Mouse (Mus musculus) forebrain, embryonic 10.5 days (tissue): ENCODE measurements around the gene Bahd1. TPM values are rescaled to one million over a fixed set of nuclear protein-coding genes. Genes with fewer than 3 reads are reported as not detected.

Source experiments
- DNase-seq: peaks from one replicate; pipeline ENCODE4 v3.0.0-alpha.2; 2017; ENCODE audit warnings: low spot score; ENCODE audit errors: extremely low spot score
- H3K27ac ChIP-seq: fragments of 300-500 bp; sonication (generic); 2 replicates; pipeline ENCODE4 v1.5.1; 2016; ENCODE audit warnings: mild to moderate bottlenecking
- H3K27me3 ChIP-seq: fragments of 300-500 bp; sonication (generic); 2 replicates; pipeline ENCODE4 v1.6.1; 2016; ENCODE audit warnings: mild to moderate bottlenecking; ENCODE audit not compliant: poor library complexity, severe bottlenecking
- H3K36me3 ChIP-seq: fragments of 300-500 bp; sonication (generic); replicated peaks from 2 replicates; pipeline ENCODE4 v1.6.1; 2016; ENCODE audit warnings: mild to moderate bottlenecking, moderate library complexity
- H3K4me1 ChIP-seq: fragments of 300-500 bp; sonication (generic); 2 replicates; pipeline ENCODE4 v1.6.1; 2016
- H3K4me3 ChIP-seq: fragments of 300-500 bp; sonication (generic); 2 replicates; pipeline ENCODE4 v1.5.1; 2016; ENCODE audit warnings: mild to moderate bottlenecking, moderate library complexity
- H3K9me3 ChIP-seq: fragments of 300-500 bp; sonication (generic); 2 replicates; pipeline ENCODE4 v1.6.1; 2016; ENCODE audit warnings: mild to moderate bottlenecking, moderate library complexity
- WGBS: fragments of 180-500 bp; shearing (Covaris S2); methylation state at CpG from one replicate; pipeline ENCODE4 v1.1.7; 2016; 5-methylcytosine and 5-hydroxymethylcytosine counted together
- polyA plus RNA-seq: library from polyadenylated mRNA; unstranded; fragments of >200 nt; fragmentation: Nextera tagmentation; extraction: Ambion mirVana; gene quantifications from 2 replicates; pipeline ENCODE4 v1.2.1, GENCODE M21; 2016

Gene Bahd1
- polyA plus RNA-seq, 1 experiment from 2014 or later = 3.6 TPM

- no peak overlapping the region for H3K27ac ChIP-seq
- H3K36me3 ChIP-seq = peaks cover 56% of the 10 kb centered on the region
- DNase-seq = no peak
- no peak overlapping the region for H3K4me3 ChIP-seq
- WGBS = 92% methylated on average over 17 of the region's 17 CpGs
- peaks cover 43% of the 10 kb centered on the region for H3K4me1 ChIP-seq
- no peaks in the 10 kb centered on the region for H3K9me3 ChIP-seq
- no peaks in the 10 kb centered on the region for H3K27me3 ChIP-seq
Measured at GRCm38 (mm10) chr2:118916436-118916835, 16.3 kb downstream of the Bahd1 start.

GRCm38 (mm10) chr2:118918543-118918942 is 18.4 kb downstream of the Bahd1 start:
- peaks cover 77% of the 10 kb centered on the region for H3K36me3 ChIP-seq
- no peak overlapping the region for H3K4me3 ChIP-seq
- DNase-seq = no peak
- 79% methylated on average over 1 of the region's 1 CpGs for WGBS
- H3K9me3 ChIP-seq = no peaks in the 10 kb centered on the region
- H3K27me3 ChIP-seq = no peaks in the 10 kb centered on the region
- H3K4me1 ChIP-seq = peaks cover 22% of the 10 kb centered on the region
- H3K27ac ChIP-seq = no peak overlapping the region

DNA sequence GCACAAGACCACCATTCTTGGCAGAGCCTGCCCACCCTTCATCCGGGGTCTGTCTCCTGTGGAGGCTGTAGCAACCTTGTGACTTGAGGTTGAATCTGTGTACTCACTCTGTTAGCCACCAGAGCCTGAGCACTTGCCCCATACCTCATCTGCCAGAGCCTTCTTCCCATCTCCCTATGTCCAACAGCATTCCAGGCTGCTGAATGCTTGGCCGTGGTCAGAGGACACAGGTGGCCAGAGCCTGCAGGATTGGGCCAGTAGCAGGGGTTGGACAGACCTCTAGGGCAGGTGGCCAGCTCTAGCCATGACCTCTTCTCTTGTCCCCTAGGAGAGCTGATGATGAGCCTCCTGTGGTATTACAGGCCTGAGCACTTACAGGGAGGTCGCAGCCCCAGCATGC is 20.3 kb downstream of the Bahd1 start:
- H3K27me3 ChIP-seq = no peaks in the 10 kb centered on the region
- DNase-seq = no peak
- no peaks in the 10 kb centered on the region for H3K9me3 ChIP-seq
- WGBS = 88% methylated on average over 3 of the region's 3 CpGs
- peaks cover 82% of the 10 kb centered on the region for H3K36me3 ChIP-seq
- no peak overlapping the region for H3K27ac ChIP-seq
- peaks cover 5% of the 10 kb centered on the region for H3K4me1 ChIP-seq
- H3K4me3 ChIP-seq = no peak overlapping the region

- peak overlapping the region; percentile 90 for H3K27ac ChIP-seq
Measured at GRCm38 (mm10) chr2:118925952-118926351, 25.8 kb downstream of the Bahd1 start.

GRCm38 (mm10) chr2:118926361-118926997 is 26.3 kb downstream of the Bahd1 start, which contains the start of gene Chst14:
Gene Chst14, plus strand, starts transcription at chr2:118926496.
- H3K27ac ChIP-seq = peak within 1 kb of the TSS; percentile 90
- peaks cover 18% of the 10 kb centered on the region; the same call in 1 of the 2 replicates for H3K27me3 ChIP-seq
- H3K4me1 ChIP-seq = peaks cover 48% of the 10 kb centered on the region
- peak; percentile 68 for DNase-seq
- H3K36me3 ChIP-seq = peaks cover 36% of the 10 kb centered on the region
- peak within 1 kb of the TSS; percentile 79 for H3K4me3 ChIP-seq
- under 1% methylated on average over 46 of the region's 47 CpGs for WGBS
- H3K9me3 ChIP-seq = no peaks in the 10 kb centered on the region

More at GRCm38 (mm10) chr2:118925952-118926351, 25.8 kb downstream of the Bahd1 start:
- Histone ChIP-seq H3K9me3 (no peaks in the 10 kb centered on the region), H3K4me1 (peaks cover 44% of the 10 kb centered on the region), H3K27me3 (peaks cover 18% of the 10 kb centered on the region; the same call in 1 of the 2 replicates), H3K36me3 (peaks cover 41% of the 10 kb centered on the region), H3K4me3 (peak overlapping the region; percentile 79)
- no peak for DNase-seq
- 0% methylated on average over 6 of the region's 6 CpGs for WGBS

- H3K27me3 ChIP-seq = peaks cover 18% of the 10 kb centered on the region; the same call in 1 of the 2 replicates
- H3K9me3 ChIP-seq = no peaks in the 10 kb centered on the region
- no peak for DNase-seq
- H3K4me1 ChIP-seq = peaks cover 48% of the 10 kb centered on the region
- WGBS = 39% methylated on average over 31 of the region's 31 CpGs
- H3K27ac ChIP-seq = peak overlapping the region; percentile 90
- peaks cover 29% of the 10 kb centered on the region for H3K36me3 ChIP-seq
- H3K4me3 ChIP-seq = peak overlapping the region; percentile 79
Measured at GRCm38 (mm10) chr2:118926998-118927739, 27.0 kb downstream of the Bahd1 start.

DNA sequence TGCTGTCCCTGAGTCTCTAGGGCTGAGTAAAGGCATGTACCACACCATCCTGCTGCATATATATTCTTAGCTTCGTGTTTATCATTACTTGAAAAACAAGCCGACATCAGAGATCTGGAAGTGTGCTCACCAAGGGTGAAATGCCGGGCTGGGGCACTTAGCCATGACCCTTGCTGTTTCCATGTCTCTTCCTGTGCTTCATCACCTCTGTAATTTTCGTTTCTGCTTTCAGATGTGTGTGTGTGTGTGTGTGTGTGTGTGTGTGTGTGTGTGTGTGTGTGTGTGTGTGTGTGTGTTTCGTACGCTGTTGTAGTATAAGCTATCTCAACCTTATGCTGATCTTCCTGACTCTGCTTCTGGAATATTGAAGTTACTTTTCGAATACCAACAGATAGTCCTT is 41.2 kb downstream of the Bahd1 start:
- no peaks in the 10 kb centered on the region for H3K36me3 ChIP-seq
- no peak overlapping the region for H3K4me3 ChIP-seq
- no peaks in the 10 kb centered on the region for H3K9me3 ChIP-seq
- no peaks in the 10 kb centered on the region for H3K27me3 ChIP-seq
- no peak for DNase-seq
- WGBS = 85% methylated on average over 7 of the region's 7 CpGs
- H3K4me1 ChIP-seq = peaks cover 11% of the 10 kb centered on the region; the same call in 1 of the 2 replicates
- H3K27ac ChIP-seq = no peak overlapping the region

- Histone ChIP-seq H3K27ac (no peak overlapping the region), H3K36me3 (no peaks in the 10 kb centered on the region), H3K9me3 (no peaks in the 10 kb centered on the region), H3K4me1 (peaks cover 11% of the 10 kb centered on the region; the same call in 1 of the 2 replicates), H3K4me3 (no peak overlapping the region), H3K27me3 (no peaks in the 10 kb centered on the region)
- WGBS = 88% methylated on average over 6 of the region's 6 CpGs
- DNase-seq = no peak
Measured at GRCm38 (mm10) chr2:118943232-118943631, 43.1 kb downstream of the Bahd1 start.

DNA sequence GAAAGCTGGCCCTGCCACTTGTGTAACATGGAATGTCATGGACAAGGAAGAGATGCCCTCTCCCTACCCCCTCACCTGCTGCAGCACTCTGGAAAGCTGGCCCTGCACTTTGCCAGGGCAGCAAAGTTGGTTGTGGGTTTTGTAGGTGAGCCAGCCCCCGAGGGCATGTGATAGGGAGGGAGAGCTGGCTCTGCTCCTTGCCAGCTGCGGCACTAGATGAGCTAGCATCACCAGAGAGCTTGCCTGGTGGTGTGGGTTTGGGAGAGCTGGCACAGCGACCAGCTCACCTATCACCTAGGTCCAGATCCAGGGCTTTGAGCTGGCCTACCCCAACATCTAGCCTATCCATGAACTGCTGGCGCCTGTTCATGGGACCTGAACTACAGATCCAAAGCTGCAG is 48.6 kb downstream of the Bahd1 start:
- no peak for DNase-seq
- H3K4me1 ChIP-seq = 0 out of 2 replicates have a peak, but pooled peaks cover 6% of the 10 kb centered on the region
- no peaks in the 10 kb centered on the region for H3K27me3 ChIP-seq
- no peaks in the 10 kb centered on the region for H3K9me3 ChIP-seq
- H3K36me3 ChIP-seq = no peaks in the 10 kb centered on the region
- H3K4me3 ChIP-seq = no peak overlapping the region
- no peak overlapping the region for H3K27ac ChIP-seq
- 86% methylated on average over 4 of the region's 4 CpGs for WGBS

- DNase-seq = no peak
- Histone ChIP-seq H3K36me3 (no peaks in the 10 kb centered on the region), H3K4me1 (0 out of 2 replicates have a peak, but pooled peaks cover 3% of the 10 kb centered on the region), H3K27me3 (no peaks in the 10 kb centered on the region), H3K4me3 (no peak overlapping the region), H3K9me3 (no peaks in the 10 kb centered on the region), H3K27ac (no peak overlapping the region)
- WGBS = 78% methylated on average over 3 of the region's 3 CpGs
Measured at GRCm38 (mm10) chr2:118949699-118950098, 49.5 kb downstream of the Bahd1 start.

DNA sequence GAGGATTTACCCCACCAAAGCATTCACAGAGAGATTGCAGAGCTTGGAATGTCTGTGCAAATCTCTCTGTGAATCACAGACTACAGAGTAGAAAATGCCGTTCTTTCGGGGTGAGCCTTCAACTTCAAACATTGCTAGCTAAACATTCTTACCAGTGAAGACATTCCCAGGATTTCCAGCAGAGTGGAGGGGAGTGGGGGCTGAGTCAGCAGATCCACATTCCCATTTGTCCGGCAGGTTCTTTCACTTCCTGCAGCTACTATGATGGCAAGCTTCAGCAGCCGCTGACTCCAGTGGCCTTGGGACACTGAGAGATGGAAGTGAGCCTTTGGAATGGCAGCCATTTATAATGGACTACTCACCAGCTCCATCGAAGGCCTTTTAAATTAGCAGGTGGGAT is 56.3 kb downstream of the Bahd1 start:
- DNase-seq = no peak
- 93% methylated on average over 5 of the region's 5 CpGs for WGBS
- no peak overlapping the region for H3K27ac ChIP-seq
- no peaks in the 10 kb centered on the region for H3K36me3 ChIP-seq
- H3K9me3 ChIP-seq = no peaks in the 10 kb centered on the region
- no peak overlapping the region for H3K4me3 ChIP-seq
- peaks cover 2% of the 10 kb centered on the region for H3K4me1 ChIP-seq
- H3K27me3 ChIP-seq = no peaks in the 10 kb centered on the region

DNA sequence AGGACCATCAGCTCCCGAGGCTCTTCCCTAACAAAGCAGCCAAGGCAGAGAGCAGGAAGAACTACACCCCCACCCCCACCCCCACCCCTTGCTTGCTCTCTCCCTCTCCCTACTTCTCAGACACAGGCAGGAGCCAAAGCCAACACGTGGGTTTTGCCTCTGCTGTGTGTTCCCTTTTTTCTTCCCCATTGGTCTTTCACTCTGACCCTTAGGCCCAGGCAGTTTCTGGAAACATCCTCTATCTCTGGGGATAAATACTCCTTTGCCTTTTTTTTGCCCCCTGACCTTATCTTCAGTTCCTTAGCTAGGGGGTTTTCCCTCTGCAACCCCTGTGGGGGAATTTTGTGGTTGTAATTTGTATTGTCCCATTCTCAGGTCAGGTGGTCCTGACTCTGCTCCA is 59.5 kb downstream of the Bahd1 start:
- H3K27me3 ChIP-seq = peaks cover 5% of the 10 kb centered on the region; the same call in 1 of the 2 replicates

DNA sequence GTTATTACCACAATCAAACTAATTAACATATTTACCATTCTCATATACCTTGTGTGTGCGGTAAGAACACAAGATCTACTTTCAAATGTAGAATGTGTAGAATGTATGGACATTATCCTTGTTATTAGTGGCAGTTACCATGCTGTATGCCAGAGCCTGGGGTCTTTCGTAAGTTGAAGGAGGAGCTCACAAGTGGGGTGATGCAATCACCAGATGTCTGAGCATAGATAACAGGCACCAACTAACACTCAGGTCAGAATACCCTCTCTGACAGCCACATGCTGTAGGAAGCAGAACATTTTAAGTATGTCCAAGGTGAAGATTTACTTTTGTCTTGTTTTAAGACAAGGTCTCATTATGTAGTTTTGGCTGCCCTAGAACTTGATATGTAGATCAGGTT is 60.2 kb downstream of the Bahd1 start:
- 93% methylated on average over 2 of the region's 2 CpGs for WGBS

More for the DNA sequence above, 59.5 kb downstream of the Bahd1 start:
- no peak for DNase-seq
- 34% methylated on average over 2 of the region's 2 CpGs for WGBS
- no peak overlapping the region for H3K27ac ChIP-seq
- no peaks in the 10 kb centered on the region for H3K9me3 ChIP-seq
- no peaks in the 10 kb centered on the region for H3K36me3 ChIP-seq
- H3K4me3 ChIP-seq = no peak overlapping the region
- H3K4me1 ChIP-seq = peaks cover 10% of the 10 kb centered on the region

More for the DNA sequence above, 60.2 kb downstream of the Bahd1 start:
- no peak for DNase-seq
- no peaks in the 10 kb centered on the region for H3K9me3 ChIP-seq
- H3K36me3 ChIP-seq = no peaks in the 10 kb centered on the region
- H3K27ac ChIP-seq = no peak overlapping the region
- H3K4me3 ChIP-seq = no peak overlapping the region
- peaks cover 5% of the 10 kb centered on the region; the same call in 1 of the 2 replicates for H3K27me3 ChIP-seq
- peaks cover 10% of the 10 kb centered on the region for H3K4me1 ChIP-seq
